Mouse (Mus musculus) kidney, adult 2 months (tissue): ENCODE measurements around the gene Tarsl2. TPM values are rescaled to one million over a fixed set of nuclear protein-coding genes. Genes with fewer than 3 reads are reported as not detected.
A peak's percentile ranks its signal among the peaks of the same experiment; 100 is the strongest.

Source experiments
- DNase-seq: peaks from one replicate; pipeline ENCODE4 v3.0.0; 2021
- H3K27ac ChIP-seq: fragments of 200-500 bp; 2 replicates; pipeline ENCODE4 v1.5.1; 2012; ENCODE audit warnings: low read depth, low read length, control low read depth, inconsistent platforms; ENCODE audit not compliant: insufficient read depth
- H3K27me3 ChIP-seq: fragments of 200-500 bp; replicated peaks from 2 replicates; pipeline ENCODE4 v1.6.1; 2012; ENCODE audit warnings: mild to moderate bottlenecking, moderate library complexity, low read length, inconsistent platforms; ENCODE audit not compliant: control insufficient read depth, insufficient read depth
- H3K36me3 ChIP-seq: fragments of 200-500 bp; 2 replicates; pipeline ENCODE4 v1.6.1; 2012; ENCODE audit warnings: mild to moderate bottlenecking, moderate library complexity, low read length, inconsistent platforms; ENCODE audit not compliant: control insufficient read depth, insufficient read depth
- H3K4me1 ChIP-seq: fragments of 200-500 bp; 2 replicates; pipeline ENCODE4 v1.6.1; 2011; ENCODE audit warnings: low read length; ENCODE audit not compliant: control insufficient read depth, insufficient read depth
- H3K4me3 ChIP-seq: fragments of 200-500 bp; 2 replicates; pipeline ENCODE4 v1.5.1; 2011; ENCODE audit warnings: mild to moderate bottlenecking, low read depth, low read length, control low read depth; ENCODE audit not compliant: insufficient read depth
- CTCF ChIP-seq: fragments of 200-500 bp; conservative IDR thresholded peaks from 2 replicates; pipeline ENCODE4 v1.5.1; 2011; ENCODE audit warnings: low read depth, mild to moderate bottlenecking, control low read depth, low read length, moderate library complexity, mixed read lengths; ENCODE audit not compliant: insufficient read depth, insufficient read length
- POLR2A ChIP-seq: fragments of 200-500 bp; IDR thresholded peaks from one replicate; pipeline ENCODE4 v1.6.1; 2011; ENCODE audit warnings: low read depth, low read length, control low read depth
- WGBS: fragments of 180-500 bp; shearing (Covaris S2); methylation state at CpG from one replicate; pipeline ENCODE4 v1.1.7; 2018; 5-methylcytosine and 5-hydroxymethylcytosine counted together
- polyA plus RNA-seq: library from polyadenylated mRNA; depleted of rRNA; stranded (reverse); fragments of >200 nt; gene quantifications from 2 replicates; pipeline ENCODE4 v1.2.3, GENCODE M21; 2012

Gene Tarsl2
- polyA plus RNA-seq, 1 experiment = 4.3 TPM

DNA sequence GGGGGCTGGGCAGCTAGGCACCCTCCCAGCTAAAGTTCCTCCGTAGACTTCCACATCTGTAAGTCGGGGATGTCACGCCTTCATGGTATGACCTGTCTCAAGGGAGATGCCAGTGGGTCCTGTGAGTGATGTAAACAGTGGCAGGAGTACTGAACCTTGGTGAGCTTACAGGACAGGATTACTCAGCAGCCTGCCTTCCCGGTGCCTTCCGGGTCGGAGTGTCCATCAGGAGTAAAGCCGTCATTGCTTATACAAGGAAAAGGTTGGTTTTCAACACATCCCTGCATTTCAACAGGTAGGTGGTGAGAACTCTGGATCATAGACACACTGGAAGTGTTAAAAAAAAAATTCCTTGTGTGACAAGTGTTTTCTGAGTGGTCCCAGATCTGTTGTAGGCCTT lies 57.4 kb downstream of the Tarsl2 start:
- Histone ChIP-seq H3K36me3 (peaks cover 2% of the 10 kb centered on the region), H3K27me3 (no peaks in the 10 kb centered on the region), H3K27ac (no peak overlapping the region), H3K4me1 (no peaks in the 10 kb centered on the region), H3K4me3 (no peak overlapping the region)
- TF ChIP-seq POLR2A (no peak), CTCF (no peak)
- DNase-seq = no peak
- 82% methylated on average over 7 of the region's 7 CpGs for WGBS

DNA sequence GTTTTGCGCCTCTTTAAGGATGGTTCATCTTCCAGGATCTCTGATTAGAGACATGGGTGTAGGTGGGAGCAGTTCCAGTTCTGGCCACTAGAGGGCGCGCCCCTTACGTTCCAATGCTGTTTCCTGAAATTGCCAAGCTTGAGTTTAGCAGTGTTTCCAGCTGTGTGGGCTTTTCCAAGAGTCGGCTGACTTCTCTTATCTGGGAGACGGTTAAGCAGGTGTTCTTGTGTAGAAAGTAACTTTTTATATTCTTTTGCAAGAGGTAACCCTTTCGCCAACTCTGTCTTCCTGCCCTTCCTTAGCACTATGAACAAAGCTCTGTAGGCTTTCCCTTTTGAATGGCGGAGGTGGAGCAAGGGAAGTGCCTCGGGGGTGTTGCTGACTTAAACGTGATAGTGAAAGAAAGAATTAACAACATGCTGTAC lies 60.1 kb downstream of the Tarsl2 start:
- Histone ChIP-seq H3K27me3 (no peaks in the 10 kb centered on the region), H3K4me3 (peak overlapping the region; percentile 25), H3K36me3 (no peaks in the 10 kb centered on the region; the same call in 1 of the 2 replicates), H3K27ac (no peak overlapping the region), H3K4me1 (no peaks in the 10 kb centered on the region)
- peak; percentile 76 for DNase-seq
- WGBS = 7% methylated on average over 10 of the region's 10 CpGs
- TF ChIP-seq CTCF (peak; percentile 95), POLR2A (no peak)

DNA sequence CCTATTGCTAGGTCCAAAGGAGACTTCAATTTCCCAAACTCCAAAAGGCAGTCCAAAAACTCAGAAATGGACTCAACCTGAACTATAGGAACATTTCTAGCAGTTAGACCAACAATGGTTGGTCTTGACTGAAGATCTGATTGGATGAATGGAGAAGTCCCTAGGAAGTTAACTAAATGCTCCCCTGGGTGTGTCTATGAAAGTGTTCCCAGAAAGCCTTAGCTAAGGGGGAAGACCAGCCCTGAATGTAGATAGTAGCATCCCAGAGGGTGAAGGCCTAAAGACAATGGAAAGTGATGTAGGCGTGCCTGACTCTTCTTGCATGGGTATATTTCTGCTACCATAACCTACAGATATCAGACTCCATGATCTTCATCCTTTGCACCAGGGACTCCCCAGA lies 63.8 kb downstream of the Tarsl2 start:
- Histone ChIP-seq H3K4me1 (no peaks in the 10 kb centered on the region), H3K4me3 (no peak overlapping the region), H3K27ac (no peak overlapping the region), H3K36me3 (no peaks in the 10 kb centered on the region), H3K27me3 (no peaks in the 10 kb centered on the region)
- TF ChIP-seq POLR2A (no peak), CTCF (no peak)
- WGBS = 96% methylated on average over 1 of the region's 1 CpGs
- no peak for DNase-seq

DNA sequence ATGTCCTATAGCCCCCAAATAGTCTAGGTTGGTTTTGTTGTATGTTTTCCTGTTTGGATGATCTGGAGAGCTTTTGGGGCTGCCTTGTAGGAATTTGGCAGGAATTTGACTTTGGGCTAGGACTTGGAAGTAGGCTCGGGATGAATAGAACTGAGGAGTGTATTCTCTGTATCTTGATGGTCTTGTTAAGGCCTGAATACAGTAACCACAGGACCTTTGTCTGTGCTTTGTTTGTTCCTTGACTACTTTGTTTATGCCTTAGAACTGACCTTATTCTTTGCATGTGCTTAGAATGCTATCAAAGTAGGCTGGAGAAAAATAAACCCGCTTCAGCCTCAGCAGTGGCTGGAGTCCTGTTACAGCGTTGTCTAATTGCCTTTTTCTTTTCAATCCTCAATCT lies 65.6 kb downstream of the Tarsl2 start:
- TF ChIP-seq POLR2A (no peak), CTCF (no peak)
- DNase-seq = no peak
- Histone ChIP-seq H3K36me3 (no peaks in the 10 kb centered on the region), H3K27me3 (no peaks in the 10 kb centered on the region), H3K4me1 (no peaks in the 10 kb centered on the region), H3K27ac (no peak overlapping the region), H3K4me3 (no peak overlapping the region)
- WGBS = 86% methylated on average over 3 of the region's 3 CpGs

DNA sequence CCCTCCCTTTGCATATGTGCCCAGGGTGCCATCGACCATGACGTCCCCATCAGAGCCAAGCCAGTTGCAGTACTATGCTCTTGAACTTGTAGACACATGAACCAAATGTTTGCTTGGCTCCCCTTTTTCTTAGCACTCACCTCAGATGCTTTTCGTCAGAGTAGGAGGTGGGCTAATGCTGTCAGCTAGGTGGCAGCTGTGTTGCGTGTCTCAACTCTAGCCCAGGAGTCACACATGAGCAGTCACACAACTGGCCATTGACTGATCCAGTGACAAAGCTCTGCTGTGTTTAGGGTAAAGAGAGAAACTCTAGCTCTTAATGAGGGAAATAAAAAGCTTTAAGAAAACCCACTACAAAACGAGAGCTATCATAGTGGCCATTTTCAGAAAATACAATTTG lies 69.1 kb downstream of the Tarsl2 start:
- TF ChIP-seq POLR2A (no peak), CTCF (peak; percentile 47; the same call in 1 of the 2 replicates)

DNA sequence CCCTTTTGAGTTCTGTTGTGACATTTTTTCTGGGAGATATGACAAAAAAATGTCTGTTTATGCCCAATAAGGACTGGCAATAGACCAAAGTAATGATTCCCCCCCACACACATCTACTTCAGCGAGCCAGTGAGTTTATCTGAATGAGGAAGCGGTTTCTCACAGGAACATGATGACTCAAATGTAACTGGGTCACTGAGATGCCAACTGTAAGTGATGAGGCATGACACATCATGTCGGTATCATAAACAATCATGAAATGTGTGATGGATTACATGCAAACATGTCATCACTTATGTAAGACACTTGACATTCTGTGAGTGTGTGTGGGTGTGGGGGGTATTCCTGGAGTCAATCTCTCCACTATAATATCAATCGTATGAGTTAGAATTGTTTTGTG lies 69.6 kb downstream of the Tarsl2 start:
- 59% methylated on average over 4 of the region's 4 CpGs for WGBS
- no peaks in the 10 kb centered on the region for H3K27me3 ChIP-seq
- no peak overlapping the region for H3K4me3 ChIP-seq
- H3K4me1 ChIP-seq = no peaks in the 10 kb centered on the region
- DNase-seq = no peak
- no peak overlapping the region for H3K27ac ChIP-seq
- TF ChIP-seq CTCF = no peak
- no peak for TF ChIP-seq POLR2A
- no peaks in the 10 kb centered on the region for H3K36me3 ChIP-seq

More for the DNA sequence above, 69.1 kb downstream of the Tarsl2 start:
- Histone ChIP-seq H3K4me1 (no peaks in the 10 kb centered on the region), H3K4me3 (no peak overlapping the region), H3K27me3 (no peaks in the 10 kb centered on the region), H3K27ac (no peak overlapping the region), H3K36me3 (no peaks in the 10 kb centered on the region)
- WGBS = 37% methylated on average over 5 of the region's 5 CpGs
- no peak for DNase-seq

DNA sequence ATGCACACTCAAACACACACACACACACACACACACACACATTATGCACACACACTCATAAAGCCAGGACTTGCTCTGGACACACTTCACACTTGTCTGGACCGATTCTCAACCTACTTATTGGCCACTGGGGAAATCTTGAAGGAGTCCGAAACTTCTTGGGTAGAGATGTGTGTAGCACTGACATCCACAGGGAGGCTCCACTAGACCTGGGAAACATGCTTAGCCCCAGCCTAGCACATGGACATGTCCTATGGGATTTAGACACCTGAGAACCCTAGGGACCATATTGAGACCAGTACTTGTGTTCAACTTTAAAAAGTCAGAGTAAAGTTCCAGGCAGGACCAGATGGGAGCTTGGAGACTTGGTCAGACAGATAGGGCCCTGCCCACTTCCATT lies 89.3 kb downstream of the Tarsl2 start:
- Histone ChIP-seq H3K36me3 (no peaks in the 10 kb centered on the region), H3K27ac (no peak overlapping the region), H3K4me1 (no peaks in the 10 kb centered on the region), H3K4me3 (no peak overlapping the region), H3K27me3 (no peaks in the 10 kb centered on the region)
- no peak for DNase-seq
- WGBS = 55% methylated on average over 2 of the region's 2 CpGs
- peak; percentile 58 for TF ChIP-seq CTCF
- TF ChIP-seq POLR2A = no peak

DNA sequence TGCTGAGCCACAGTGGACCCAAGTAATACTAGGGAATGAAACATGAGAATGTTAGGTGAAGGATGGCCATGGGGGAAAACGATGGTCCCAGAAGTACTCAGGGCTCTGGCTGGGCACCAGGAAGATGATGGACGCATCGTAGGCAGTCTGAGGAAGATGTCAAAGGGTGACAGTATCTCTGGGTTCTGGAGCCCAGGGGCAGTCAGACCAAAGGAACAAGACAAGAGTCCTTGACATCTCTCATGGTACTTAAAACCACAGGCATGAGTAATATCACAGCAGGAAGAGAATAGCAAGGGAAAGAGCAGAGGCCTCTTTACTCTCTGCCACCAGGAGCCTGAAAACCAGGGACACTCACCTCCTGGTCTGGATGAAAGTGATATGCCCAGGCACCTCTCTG lies 90.6 kb downstream of the Tarsl2 start:
- WGBS = 87% methylated on average over 3 of the region's 3 CpGs
- Histone ChIP-seq H3K4me3 (no peak overlapping the region), H3K36me3 (no peaks in the 10 kb centered on the region), H3K27me3 (no peaks in the 10 kb centered on the region), H3K27ac (no peak overlapping the region), H3K4me1 (no peaks in the 10 kb centered on the region)
- no peak for DNase-seq
- TF ChIP-seq CTCF = no peak
- TF ChIP-seq POLR2A = no peak
